Mouse (Mus musculus): Measurements from ENCODE around the gene Rhoq. TPM values are rescaled to one million over a fixed set of nuclear protein-coding genes. Genes with fewer than 3 reads are reported as not detected.

Rhoq gene
- polyA plus RNA-seq, 1 experiment = 14.1 TPM

DNA sequence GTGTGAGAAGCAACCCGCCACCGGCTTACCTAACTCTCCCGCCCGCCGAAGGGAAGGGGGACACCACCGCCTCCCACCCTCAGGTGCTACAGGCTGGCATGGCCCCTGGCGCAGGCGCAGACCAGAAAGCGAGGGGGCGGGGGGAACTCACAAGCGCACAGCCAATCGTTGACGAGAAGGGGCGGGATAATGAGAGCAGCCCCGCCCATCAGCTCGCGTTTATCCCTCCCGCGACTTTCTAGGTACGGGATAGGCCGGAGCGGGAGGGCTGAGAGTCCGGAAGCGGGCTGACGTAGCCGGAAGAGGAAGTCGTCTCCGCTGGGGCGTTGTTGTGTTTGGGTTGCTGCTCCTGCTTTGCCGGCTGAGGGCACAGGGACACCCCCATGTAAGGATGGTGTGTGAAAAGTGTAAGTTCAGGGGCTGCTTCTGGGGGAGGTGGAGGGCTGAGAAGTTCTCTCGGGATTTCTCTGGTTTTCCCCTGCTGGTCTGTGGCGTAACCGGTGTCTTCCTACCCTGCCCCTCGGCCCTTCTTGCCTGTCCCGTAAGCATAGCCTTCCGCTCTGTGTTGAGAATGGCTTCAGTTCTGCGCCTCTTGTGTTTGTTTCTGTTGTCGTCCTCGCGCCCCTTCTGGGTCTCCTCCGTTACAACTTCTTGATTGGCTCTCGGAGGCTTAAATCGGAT, 62.5 kb downstream of the Rhoq start, which contains the start of the genes Pigf and Cript:
Pigf (minus strand) TSS at position 138 of the 681 bp plus-strand sequence.
Cript (plus strand) TSS at position 282 of the 681 bp plus-strand sequence.
- H3K4me3 ChIP-seq (ENCODE audit: low read depth, low read length) = peak within 1 kb of the TSS; percentile 85
- H3K4me1 ChIP-seq (ENCODE audit: control insufficient read depth, insufficient read depth, insufficient read length, low read length) = no peaks in the 10 kb centered on the region; the same call in none of the 2 replicates
- 1% methylated on average over 43 of the region's 43 CpGs for WGBS
- no peaks in the 10 kb centered on the region for H3K27me3 ChIP-seq (ENCODE audit: control insufficient read depth, insufficient read depth, low read length)
- peak within 1 kb of the TSS; percentile 78 for H3K27ac ChIP-seq (ENCODE audit: insufficient read depth, low read depth, low read length)
- TF ChIP-seq POLR2A (IDR thresholded peaks at IDR 0.05; ENCODE audit: low read depth, low read length) = peak; percentile 73
- peak; percentile 32; the same call in 1 of the 2 replicates for TF ChIP-seq CTCF (IDR thresholded peaks at IDR 0.05; ENCODE audit: extremely low read depth, insufficient read length, insufficient replicate concordance, low read depth, low read length)
- peaks cover 6% of the 10 kb centered on the region for H3K36me3 ChIP-seq (ENCODE audit: control insufficient read depth, insufficient read depth, low read length)

DNA sequence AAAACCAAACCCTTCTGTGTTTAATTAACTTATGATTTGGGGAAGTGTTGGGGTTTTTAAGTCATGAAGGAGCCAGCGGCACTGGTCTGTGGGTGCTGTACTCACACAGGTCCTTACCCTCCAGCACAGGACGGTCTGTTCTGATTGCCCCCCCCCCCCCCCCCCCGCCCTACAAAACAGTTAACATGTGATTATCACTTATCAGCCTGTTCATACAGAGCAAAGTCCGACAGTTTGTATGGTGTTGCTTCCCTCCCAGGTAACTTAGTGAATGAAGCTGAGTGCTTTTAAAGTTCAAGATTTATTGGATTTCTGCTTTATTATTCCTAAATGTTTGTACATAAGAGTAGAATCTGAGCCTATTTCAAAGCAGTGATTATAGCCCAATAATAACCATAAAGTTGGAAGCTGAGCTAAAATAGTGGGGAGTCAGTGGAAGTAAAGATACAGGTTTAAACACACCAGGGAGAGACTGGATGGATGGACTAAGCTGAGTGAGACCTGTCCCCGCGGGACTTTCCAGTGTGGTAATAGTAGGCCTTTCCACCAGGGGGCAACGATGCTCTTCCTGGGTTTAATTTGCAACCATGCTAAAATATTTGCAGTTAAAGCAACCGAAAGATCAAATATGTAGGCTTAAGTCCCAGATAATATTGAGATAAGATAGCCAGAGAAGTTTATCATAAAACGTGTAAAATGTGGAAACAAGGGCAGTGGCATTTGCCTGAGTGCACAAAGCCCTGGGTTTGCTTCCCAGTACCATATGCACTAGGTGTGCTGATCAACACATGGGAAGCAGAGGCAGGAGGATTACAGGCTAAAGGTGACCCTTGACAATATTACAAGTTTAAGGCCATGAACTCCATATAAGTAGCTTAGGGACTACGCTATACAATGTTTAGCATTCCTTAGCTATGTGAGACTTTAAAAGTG, 73.5 kb downstream of the Rhoq start:
- Histone ChIP-seq H3K36me3 (ENCODE audit: control insufficient read depth, insufficient read depth, low read length) (peaks cover 24% of the 10 kb centered on the region), H3K27ac (ENCODE audit: insufficient read depth, low read depth, low read length) (no peak overlapping the region; the same call in 1 of the 2 replicates), H3K27me3 (ENCODE audit: control insufficient read depth, insufficient read depth, low read length) (no peaks in the 10 kb centered on the region), H3K4me1 (ENCODE audit: control insufficient read depth, insufficient read depth, insufficient read length, low read length) (no peaks in the 10 kb centered on the region; the same call in none of the 2 replicates), H3K4me3 (ENCODE audit: low read depth, low read length) (no peak overlapping the region)
- WGBS = 24% methylated on average over 10 of the region's 10 CpGs
- TF ChIP-seq CTCF (IDR thresholded peaks at IDR 0.05; ENCODE audit: extremely low read depth, insufficient read length, insufficient replicate concordance, low read depth, low read length) (peak; percentile 70; the same call in 1 of the 2 replicates), POLR2A (IDR thresholded peaks at IDR 0.05; ENCODE audit: low read depth, low read length) (no peak)

DNA sequence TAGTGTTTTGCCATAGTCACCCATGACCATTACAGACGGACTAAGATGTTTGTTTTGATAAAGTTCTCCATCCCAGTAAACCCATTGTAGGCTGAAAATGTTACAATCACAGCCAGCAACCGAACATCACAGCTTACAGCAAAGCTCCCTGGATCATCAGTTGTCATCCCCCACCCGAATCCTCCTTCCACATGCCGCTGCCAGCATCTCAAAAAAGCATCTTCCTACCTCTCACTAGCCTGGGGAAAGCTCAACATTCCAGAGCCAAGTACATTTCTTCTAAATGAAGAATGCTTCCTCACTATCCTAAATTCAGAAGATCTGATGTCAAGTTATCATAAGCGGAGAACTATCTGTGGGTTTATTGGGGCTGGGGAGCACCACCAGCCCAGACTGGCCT, 75.6 kb downstream of the Rhoq start:
- H3K27ac ChIP-seq (ENCODE audit: insufficient read depth, low read depth, low read length) = no peak overlapping the region

DNA sequence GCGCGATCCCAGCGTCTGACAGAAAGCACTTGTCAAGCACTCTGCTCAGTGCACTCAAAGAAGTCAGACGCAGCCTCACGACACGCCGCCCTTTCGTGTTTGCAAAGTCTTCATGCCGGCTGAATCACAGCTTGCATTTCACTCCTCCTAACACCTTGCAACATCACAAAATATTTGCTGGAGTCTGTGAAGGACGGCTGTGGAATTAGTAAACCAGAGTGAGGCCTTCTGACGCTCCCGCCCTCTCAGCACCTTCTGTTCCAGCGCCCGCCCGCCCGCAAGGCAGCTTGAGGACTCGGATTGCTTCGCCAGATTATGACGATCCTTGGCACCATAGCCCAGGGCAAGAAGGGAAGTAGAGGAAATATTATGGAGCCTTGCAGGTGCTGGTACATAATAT, 78.9 kb downstream of the Rhoq start:
- H3K36me3 ChIP-seq (ENCODE audit: control insufficient read depth, insufficient read depth, low read length) = peaks cover 2% of the 10 kb centered on the region; the same call in 1 of the 2 replicates
- no peak overlapping the region for H3K27ac ChIP-seq (ENCODE audit: insufficient read depth, low read depth, low read length)
- H3K27me3 ChIP-seq (ENCODE audit: control insufficient read depth, insufficient read depth, low read length) = no peaks in the 10 kb centered on the region
- WGBS = 71% methylated on average over 19 of the region's 19 CpGs
- TF ChIP-seq CTCF (IDR thresholded peaks at IDR 0.05; ENCODE audit: extremely low read depth, insufficient read length, insufficient replicate concordance, low read depth, low read length) (no peak), POLR2A (IDR thresholded peaks at IDR 0.05; ENCODE audit: low read depth, low read length) (no peak)
- H3K4me3 ChIP-seq (ENCODE audit: low read depth, low read length) = no peak overlapping the region
- no peaks in the 10 kb centered on the region; the same call in 1 of the 2 replicates for H3K4me1 ChIP-seq (ENCODE audit: control insufficient read depth, insufficient read depth, insufficient read length, low read length)

More for the DNA sequence above, 75.6 kb downstream of the Rhoq start:
- Histone ChIP-seq H3K36me3 (ENCODE audit: control insufficient read depth, insufficient read depth, low read length) (peaks cover 14% of the 10 kb centered on the region), H3K27me3 (ENCODE audit: control insufficient read depth, insufficient read depth, low read length) (no peaks in the 10 kb centered on the region), H3K4me3 (ENCODE audit: low read depth, low read length) (no peak overlapping the region), H3K4me1 (ENCODE audit: control insufficient read depth, insufficient read depth, insufficient read length, low read length) (no peaks in the 10 kb centered on the region; the same call in none of the 2 replicates)
- no peak for TF ChIP-seq CTCF (IDR thresholded peaks at IDR 0.05; ENCODE audit: extremely low read depth, insufficient read length, insufficient replicate concordance, low read depth, low read length)
- TF ChIP-seq POLR2A (IDR thresholded peaks at IDR 0.05; ENCODE audit: low read depth, low read length) = no peak
- WGBS = 94% methylated on average over 5 of the region's 5 CpGs

DNA sequence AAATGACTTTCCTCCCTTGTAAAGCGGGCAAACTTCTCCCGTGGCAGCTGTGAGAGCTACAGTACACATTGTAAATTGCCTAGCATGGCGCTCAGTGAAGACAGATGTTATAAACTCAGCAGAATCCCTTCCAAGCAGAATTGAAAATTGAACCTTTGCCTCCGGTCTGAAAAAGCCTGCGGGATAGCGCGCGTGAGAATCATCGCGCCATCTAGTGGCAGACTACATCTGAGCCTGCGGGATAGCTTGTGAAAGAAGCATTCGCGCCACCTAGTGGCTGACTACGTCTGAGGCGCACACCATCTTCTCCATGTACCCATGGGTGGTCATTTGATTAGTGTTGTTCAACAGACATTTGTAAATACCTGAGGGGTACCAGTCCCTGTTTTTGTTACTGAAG, 81.5 kb downstream of the Rhoq start:
- Histone ChIP-seq H3K27me3 (ENCODE audit: control insufficient read depth, insufficient read depth, low read length) (no peaks in the 10 kb centered on the region), H3K4me1 (ENCODE audit: control insufficient read depth, insufficient read depth, insufficient read length, low read length) (no peaks in the 10 kb centered on the region), H3K4me3 (ENCODE audit: low read depth, low read length) (no peak overlapping the region), H3K36me3 (ENCODE audit: control insufficient read depth, insufficient read depth, low read length) (no peaks in the 10 kb centered on the region), H3K27ac (ENCODE audit: insufficient read depth, low read depth, low read length) (no peak overlapping the region)
- WGBS = under 1% methylated on average over 15 of the region's 15 CpGs
- TF ChIP-seq CTCF (IDR thresholded peaks at IDR 0.05; ENCODE audit: extremely low read depth, insufficient read length, insufficient replicate concordance, low read depth, low read length) (peak; percentile 100), POLR2A (IDR thresholded peaks at IDR 0.05; ENCODE audit: low read depth, low read length) (no peak)

DNA sequence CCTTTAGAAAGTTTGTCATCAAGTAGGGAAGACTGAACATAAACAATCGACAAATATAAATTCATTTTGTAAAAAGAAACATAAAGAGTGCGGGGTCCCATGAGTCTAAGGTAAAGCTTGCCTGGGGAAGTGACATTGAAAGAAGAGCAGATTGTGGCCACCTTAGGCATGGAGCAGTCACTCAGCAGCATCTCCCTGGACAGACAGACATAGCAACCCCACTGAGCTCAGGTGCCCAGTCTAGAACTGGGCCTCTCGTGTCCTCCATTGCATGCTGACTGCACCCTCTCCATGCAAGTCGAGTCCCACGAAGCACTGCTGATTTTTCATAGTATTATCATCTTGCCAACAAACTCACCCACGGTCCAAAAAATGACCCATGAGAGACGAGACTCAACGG, 81.9 kb downstream of the Rhoq start:
- no peaks in the 10 kb centered on the region for H3K4me1 ChIP-seq (ENCODE audit: control insufficient read depth, insufficient read depth, insufficient read length, low read length)
- H3K27ac ChIP-seq (ENCODE audit: insufficient read depth, low read depth, low read length) = no peak overlapping the region
- no peak overlapping the region for H3K4me3 ChIP-seq (ENCODE audit: low read depth, low read length)
- 80% methylated on average over 8 of the region's 8 CpGs for WGBS
- TF ChIP-seq POLR2A (IDR thresholded peaks at IDR 0.05; ENCODE audit: low read depth, low read length) (no peak), CTCF (IDR thresholded peaks at IDR 0.05; ENCODE audit: extremely low read depth, insufficient read length, insufficient replicate concordance, low read depth, low read length) (no peak)
- H3K27me3 ChIP-seq (ENCODE audit: control insufficient read depth, insufficient read depth, low read length) = no peaks in the 10 kb centered on the region
- no peaks in the 10 kb centered on the region for H3K36me3 ChIP-seq (ENCODE audit: control insufficient read depth, insufficient read depth, low read length)

Other genes starting within 250 kb of the Rhoq start
- gene Epas1, start 209.4 kb upstream of the Rhoq start, polyA plus RNA-seq (2012; rRNA removed) = 40.7 and 52.0 TPM in 2 replicates
- not detected in 2 replicates for gene Tmem247, start 45.7 kb upstream of the Rhoq start, polyA plus RNA-seq (2012; rRNA removed)
- not detected in 2 replicates for gene Atp6v1e2, start 15.2 kb upstream of the Rhoq start, polyA plus RNA-seq (2012; rRNA removed)
- gene Pigf, start 62.3 kb downstream of the Rhoq start, polyA plus RNA-seq (2012; rRNA removed) = 1.2 and 2.3 TPM in 2 replicates
- gene Cript, start 62.5 kb downstream of the Rhoq start, polyA plus RNA-seq (2012; rRNA removed) = 1.4 and 4.4 TPM in 2 replicates
- gene Socs5, start 144.6 kb downstream of the Rhoq start, polyA plus RNA-seq (2012; rRNA removed) = 1.0 and 1.8 TPM in 2 replicates